Mouse (Mus musculus) MEL (cell line): Measurements from ENCODE around the gene Slc22a2.

Source experiments
- CHD1 ChIP-seq: IDR thresholded peaks from 2 replicates; pipeline ENCODE4 v1.6.1; 2012; ENCODE audit warnings: low read depth, mild to moderate bottlenecking, inconsistent platforms, low read length, improper control_type of control experiment
- CTCF ChIP-seq, 3 experiments: IDR thresholded peaks in 2 of 3; conservative IDR thresholded peaks in 1 of 3; 2 replicates each; pipeline ENCODE4 v1.5.1; 2011 to 2012; ENCODE audit warnings: low read length in 3 of 3, low read depth in 2 of 3, mild to moderate bottlenecking in 2 of 3, improper control_type of control experiment in 1 of 3, inconsistent platforms in 1 of 3, mixed read lengths in 1 of 3, moderate library complexity in 1 of 3; ENCODE audit not compliant: control insufficient read depth in 1 of 3, insufficient read depth in 1 of 3, poor library complexity in 1 of 3, severe bottlenecking in 1 of 3
- ELF1 ChIP-seq: IDR thresholded peaks from 2 replicates; pipeline ENCODE4 v1.6.1; 2014; ENCODE audit warnings: low read depth, mild to moderate bottlenecking, inconsistent platforms, low read length, improper control_type of control experiment, moderate library complexity
- GATA1 ChIP-seq: IDR thresholded peaks from 2 replicates; pipeline ENCODE4 v1.6.1; 2011; ENCODE audit warnings: low read depth, low read length, improper control_type of control experiment
- KAT2A ChIP-seq: conservative IDR thresholded peaks from 2 replicates; pipeline ENCODE4 v1.6.1; 2012; ENCODE audit warnings: low read depth, low read length, improper control_type of control experiment, inconsistent platforms
- POLR2A ChIP-seq, 2 experiments: IDR thresholded peaks; 2 replicates each; pipeline ENCODE4 v1.6.1; 2011 to 2012; ENCODE audit warnings: low read length in 2 of 2, mild to moderate bottlenecking in 2 of 2, control low read depth in 1 of 2, improper control_type of control experiment in 1 of 2, low read depth in 1 of 2, moderate library complexity in 1 of 2; ENCODE audit not compliant: control insufficient read depth in 1 of 2, insufficient read depth in 1 of 2, poor library complexity in 1 of 2
- POLR2AphosphoS2 ChIP-seq: IDR thresholded peaks from 2 replicates; pipeline ENCODE4 v1.6.1; 2011; ENCODE audit warnings: low read length, improper control_type of control experiment
- USF1 ChIP-seq: IDR thresholded peaks from 2 replicates; pipeline ENCODE4 v1.6.1; 2014; ENCODE audit warnings: low read depth, mild to moderate bottlenecking, inconsistent platforms, low read length, improper control_type of control experiment, moderate library complexity

DNA sequence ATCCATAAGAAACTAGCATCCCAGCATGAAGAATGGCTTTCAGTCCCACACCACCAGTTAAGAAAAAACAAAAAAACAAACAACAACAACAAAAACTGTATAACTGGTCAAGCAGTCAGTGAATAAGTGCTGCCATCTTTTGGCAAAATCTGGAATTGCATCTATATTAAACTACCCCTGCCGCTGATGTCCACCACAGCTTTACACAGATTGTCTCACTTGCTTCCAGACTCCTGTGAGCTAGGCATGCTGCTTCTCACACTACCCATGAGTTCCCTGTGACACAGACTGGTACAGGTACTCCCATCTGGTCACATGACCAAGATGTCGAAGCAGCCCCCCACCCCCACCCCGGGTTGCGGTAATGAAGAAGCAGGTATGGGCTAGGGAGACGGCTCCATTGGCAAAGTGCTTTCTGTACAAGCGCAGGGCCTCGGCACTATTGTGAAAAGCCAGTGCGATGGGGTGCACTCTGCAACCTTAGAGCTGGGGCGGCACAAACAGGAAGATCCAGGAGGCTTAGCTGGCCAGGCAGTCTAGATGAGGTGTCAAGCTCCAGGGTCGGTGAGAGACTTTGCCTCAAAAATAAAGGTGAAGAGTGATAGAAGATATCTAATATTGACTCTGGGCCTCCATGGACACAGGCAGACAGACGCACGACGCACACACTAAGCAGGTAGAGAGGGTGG lies 76.8 kb downstream of the Slc22a2 start:
- TF ChIP-seq POLR2A (IDR thresholded peaks at IDR 0.05; ENCODE audit: control insufficient read depth in 1 of 2, insufficient read depth in 1 of 2, low read depth in 1 of 2, low read length in 2 of 2, poor library complexity in 1 of 2): no peak
- TF ChIP-seq CHD1: no peak
- peak; percentile 14 to 80 (median 72); a peak in 4 of 6 replicates for TF ChIP-seq CTCF (IDR thresholded peaks at IDR 0.05 in 2 of 3, conservative IDR thresholded peaks at IDR 0.05 in 1 of 3; ENCODE audit: control insufficient read depth in 1 of 3, insufficient read depth in 1 of 3, low read depth in 2 of 3, low read length in 3 of 3, poor library complexity in 1 of 3, severe bottlenecking in 1 of 3)
- TF ChIP-seq POLR2AphosphoS2: no peak
- no peak for TF ChIP-seq ELF1
- no peak for TF ChIP-seq KAT2A
- TF ChIP-seq USF1: 0 out of 2 replicates have a peak, but pooled peaks have one; percentile 36
- no peak for TF ChIP-seq GATA1
